Mouse (Mus musculus): ENCODE data around the gene Thsd7b. TPM values are rescaled to one million over a fixed set of nuclear protein-coding genes. Genes with fewer than 3 reads are reported as not detected.
"Not testable (repeated sequence)": the region's sequence is repeated elsewhere in the genome, so short reads cannot be mapped to it uniquely, and the experiment has no call there.

Gene Thsd7b
- total RNA-seq, 1 experiment, result 0.18 TPM

- TF ChIP-seq MAFK (IDR thresholded peaks at IDR 0.05; ENCODE audit: insufficient read depth, low read depth, low read length) (no peak), ZC3H11A (IDR thresholded peaks at IDR 0.05; ENCODE audit: borderline replicate concordance, low read depth, low read length) (no peak; the same call in 1 of the 2 replicates), ZNF384 (IDR thresholded peaks at IDR 0.05; ENCODE audit: low read depth, low read length) (no peak), HCFC1 (IDR thresholded peaks at IDR 0.05; ENCODE audit: borderline replicate concordance, insufficient read depth, low read length) (no peak), CHD2 (IDR thresholded peaks at IDR 0.05; ENCODE audit: low read depth, low read length) (no peak)
- no peak overlapping the region for H3K4me3 ChIP-seq (ENCODE audit: insufficient read depth in 1 of 2, low read depth in 1 of 2, low read length in 2 of 2, poor library complexity in 1 of 2, severe bottlenecking in 1 of 2)
- H3K36me3 ChIP-seq (ENCODE audit: control insufficient read depth, insufficient read depth, low read length, poor library complexity, severe bottlenecking), result no peaks in the 10 kb centered on the region
- H3K27ac ChIP-seq (ENCODE audit: insufficient read depth, low read depth, low read length, poor library complexity, severe bottlenecking), result no peak overlapping the region
- DNase-seq (ENCODE audit: low read depth, low spot score), result peak; percentile 29
- no peak overlapping the region for H3K9ac ChIP-seq (ENCODE audit: insufficient read depth, low read depth, low read length, poor library complexity, severe bottlenecking)
- H3K4me1 ChIP-seq (ENCODE audit: control insufficient read depth in 2 of 2, insufficient read depth in 2 of 2, low read length in 2 of 2, poor library complexity in 1 of 2), result no peaks in the 10 kb centered on the region
- in situ Hi-C loops (cut with MboI; ENCODE audit: low sequenced_read_pairs in 2 of 2, unreplicated experiment in 2 of 2), result no loop called here
- H3K9me3 ChIP-seq (ENCODE audit: control insufficient read depth, insufficient read depth, low read depth, low read length), result no peaks in the 10 kb centered on the region
Measured at GRCm38 (mm10) chr1:130192190-130193028, 919.3 kb downstream of the Thsd7b start.

DNA sequence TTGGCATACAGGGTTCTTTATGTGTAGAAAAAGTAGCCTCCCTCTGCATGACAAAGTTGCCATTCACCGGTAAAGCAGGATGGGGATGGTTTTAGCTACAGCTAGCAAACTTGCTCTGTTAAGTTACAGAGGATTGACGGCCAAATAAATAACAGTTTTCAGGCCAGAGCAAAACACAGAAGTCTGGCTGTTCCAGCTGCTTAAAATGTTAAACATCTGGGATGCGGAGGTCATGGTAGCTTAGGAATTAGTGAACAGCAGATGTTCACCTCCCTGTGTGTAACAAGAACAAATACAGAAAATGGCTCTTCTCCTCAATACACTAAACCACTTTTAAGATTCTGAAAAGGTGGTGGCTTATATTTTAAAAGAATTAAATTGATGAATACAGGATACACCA lies 944.3 kb downstream of the Thsd7b start:
- H3K36me3 ChIP-seq (ENCODE audit: control insufficient read depth, insufficient read depth, low read length, poor library complexity, severe bottlenecking), result no peaks in the 10 kb centered on the region
- no peak overlapping the region for H3K4me3 ChIP-seq (ENCODE audit: insufficient read depth in 1 of 2, low read depth in 1 of 2, low read length in 2 of 2, poor library complexity in 1 of 2, severe bottlenecking in 1 of 2)
- DNase-seq (ENCODE audit: low read depth, low spot score), result no peak
- H3K4me1 ChIP-seq (ENCODE audit: control insufficient read depth in 2 of 2, insufficient read depth in 2 of 2, low read length in 2 of 2, poor library complexity in 1 of 2), result no peaks in the 10 kb centered on the region
- H3K9ac ChIP-seq (ENCODE audit: insufficient read depth, low read depth, low read length, poor library complexity, severe bottlenecking), result no peak overlapping the region
- H3K9me3 ChIP-seq (ENCODE audit: control insufficient read depth, insufficient read depth, low read depth, low read length), result no peaks in the 10 kb centered on the region
- in situ Hi-C loops (cut with MboI; ENCODE audit: low sequenced_read_pairs in 2 of 2, unreplicated experiment in 2 of 2), result no loop called here
- H3K27ac ChIP-seq (ENCODE audit: insufficient read depth, low read depth, low read length, poor library complexity, severe bottlenecking), result no peak overlapping the region
- TF ChIP-seq ZC3H11A (IDR thresholded peaks at IDR 0.05; ENCODE audit: borderline replicate concordance, low read depth, low read length) (no peak), ZNF384 (IDR thresholded peaks at IDR 0.05; ENCODE audit: low read depth, low read length) (no peak), HCFC1 (IDR thresholded peaks at IDR 0.05; ENCODE audit: borderline replicate concordance, insufficient read depth, low read length) (no peak), CHD2 (IDR thresholded peaks at IDR 0.05; ENCODE audit: low read depth, low read length) (no peak), MAFK (IDR thresholded peaks at IDR 0.05; ENCODE audit: insufficient read depth, low read depth, low read length) (no peak)

DNA sequence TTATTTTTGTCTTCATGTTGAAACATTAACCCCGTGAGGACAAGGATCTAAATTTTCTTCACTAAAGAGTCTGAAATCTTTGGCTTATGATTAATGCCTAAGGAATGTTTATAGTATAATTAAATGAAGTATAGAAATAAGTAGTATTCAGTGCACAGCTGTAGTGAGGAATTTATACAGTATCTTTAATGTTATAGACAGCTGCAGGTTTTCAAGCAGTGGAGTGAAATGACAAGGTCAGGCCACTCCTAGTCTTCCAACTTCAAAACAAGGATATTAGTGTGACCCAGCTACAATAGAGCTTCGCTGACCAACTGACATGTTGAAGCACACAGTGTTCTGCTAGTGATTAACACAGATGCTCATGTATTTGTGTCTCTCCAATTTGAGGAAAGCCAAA lies 949.8 kb downstream of the Thsd7b start:
- Histone ChIP-seq H3K27ac (ENCODE audit: insufficient read depth, low read depth, low read length, poor library complexity, severe bottlenecking) (no peak overlapping the region), H3K4me1 (ENCODE audit: control insufficient read depth in 2 of 2, insufficient read depth in 2 of 2, low read length in 2 of 2, poor library complexity in 1 of 2) (no peaks in the 10 kb centered on the region), H3K4me3 (ENCODE audit: insufficient read depth in 1 of 2, low read depth in 1 of 2, low read length in 2 of 2, poor library complexity in 1 of 2, severe bottlenecking in 1 of 2) (no peak overlapping the region), H3K9me3 (ENCODE audit: control insufficient read depth, insufficient read depth, low read depth, low read length) (no peaks in the 10 kb centered on the region), H3K36me3 (ENCODE audit: control insufficient read depth, insufficient read depth, low read length, poor library complexity, severe bottlenecking) (no peaks in the 10 kb centered on the region), H3K9ac (ENCODE audit: insufficient read depth, low read depth, low read length, poor library complexity, severe bottlenecking) (no peak overlapping the region)
- no peak for TF ChIP-seq MAFK (IDR thresholded peaks at IDR 0.05; ENCODE audit: insufficient read depth, low read depth, low read length)
- in situ Hi-C loops (cut with MboI; ENCODE audit: low sequenced_read_pairs in 2 of 2, unreplicated experiment in 2 of 2), result no loop called here
- DNase-seq (ENCODE audit: low read depth, low spot score), result no peak

DNA sequence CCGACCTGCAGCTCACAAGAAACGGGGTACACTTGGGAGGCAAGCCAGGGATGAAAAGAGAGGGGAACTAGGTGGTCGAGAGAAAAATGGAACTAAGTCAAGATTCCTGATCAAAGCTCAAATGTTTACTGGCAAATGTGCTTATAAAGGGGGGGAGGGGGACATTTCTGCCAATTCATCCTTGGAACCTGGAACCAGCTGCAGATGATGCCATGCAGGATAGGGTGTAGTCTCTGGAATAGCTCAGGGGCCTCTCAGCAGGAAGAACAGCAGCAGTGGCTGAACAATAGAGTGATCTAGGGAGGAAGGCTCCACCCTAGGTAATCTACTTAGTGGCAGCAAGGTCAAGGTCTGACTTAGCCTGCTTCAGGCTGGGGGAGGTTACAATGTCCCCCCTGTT lies 972.5 kb downstream of the Thsd7b start:
- Histone ChIP-seq H3K4me3 (ENCODE audit: insufficient read depth in 1 of 2, low read depth in 1 of 2, low read length in 2 of 2, poor library complexity in 1 of 2, severe bottlenecking in 1 of 2) (no peak overlapping the region), H3K36me3 (ENCODE audit: control insufficient read depth, insufficient read depth, low read length, poor library complexity, severe bottlenecking) (no peaks in the 10 kb centered on the region), H3K27ac (ENCODE audit: insufficient read depth, low read depth, low read length, poor library complexity, severe bottlenecking) (peak overlapping the region; percentile 69; the same call in 1 of the 2 replicates), H3K9ac (ENCODE audit: insufficient read depth, low read depth, low read length, poor library complexity, severe bottlenecking) (no peak overlapping the region), H3K9me3 (ENCODE audit: control insufficient read depth, insufficient read depth, low read depth, low read length) (no peaks in the 10 kb centered on the region), H3K4me1 (ENCODE audit: control insufficient read depth in 2 of 2, insufficient read depth in 2 of 2, low read length in 2 of 2, poor library complexity in 1 of 2) (no peaks in the 10 kb centered on the region)
- TF ChIP-seq ZC3H11A (IDR thresholded peaks at IDR 0.05; ENCODE audit: borderline replicate concordance, low read depth, low read length) (no peak), CHD2 (IDR thresholded peaks at IDR 0.05; ENCODE audit: low read depth, low read length) (no peak), HCFC1 (IDR thresholded peaks at IDR 0.05; ENCODE audit: borderline replicate concordance, insufficient read depth, low read length) (no peak), MAFK (IDR thresholded peaks at IDR 0.05; ENCODE audit: insufficient read depth, low read depth, low read length) (peak; percentile 56), ZNF384 (IDR thresholded peaks at IDR 0.05; ENCODE audit: low read depth, low read length) (no peak)
- peak; percentile 26 for DNase-seq (ENCODE audit: low read depth, low spot score)
- in situ Hi-C loops (cut with MboI; ENCODE audit: low sequenced_read_pairs in 2 of 2, unreplicated experiment in 2 of 2), result no loop called here

GRCm38 (mm10) chr1:130246264-130246663 lies 973.2 kb downstream of the Thsd7b start:
- H3K4me1 ChIP-seq (ENCODE audit: control insufficient read depth in 2 of 2, insufficient read depth in 2 of 2, low read length in 2 of 2, poor library complexity in 1 of 2); in situ Hi-C loops (cut with MboI; ENCODE audit: low sequenced_read_pairs in 2 of 2, unreplicated experiment in 2 of 2); H3K36me3 ChIP-seq (ENCODE audit: control insufficient read depth, insufficient read depth, low read length, poor library complexity, severe bottlenecking); DNase-seq (ENCODE audit: low read depth, low spot score); H3K9me3 ChIP-seq (ENCODE audit: control insufficient read depth, insufficient read depth, low read depth, low read length); H3K9ac ChIP-seq (ENCODE audit: insufficient read depth, low read depth, low read length, poor library complexity, severe bottlenecking); H3K4me3 ChIP-seq (ENCODE audit: insufficient read depth in 1 of 2, low read depth in 1 of 2, low read length in 2 of 2, poor library complexity in 1 of 2, severe bottlenecking in 1 of 2): not testable (repeated sequence)
- H3K27ac ChIP-seq (ENCODE audit: insufficient read depth, low read depth, low read length, poor library complexity, severe bottlenecking), result peak overlapping the region; percentile 69

- DNase-seq (ENCODE audit: low read depth, low spot score); H3K4me1 ChIP-seq (ENCODE audit: control insufficient read depth in 2 of 2, insufficient read depth in 2 of 2, low read length in 2 of 2, poor library complexity in 1 of 2); H3K27ac ChIP-seq (ENCODE audit: insufficient read depth, low read depth, low read length, poor library complexity, severe bottlenecking); in situ Hi-C loops (cut with MboI; ENCODE audit: low sequenced_read_pairs in 2 of 2, unreplicated experiment in 2 of 2); H3K9me3 ChIP-seq (ENCODE audit: control insufficient read depth, insufficient read depth, low read depth, low read length); H3K4me3 ChIP-seq (ENCODE audit: insufficient read depth in 1 of 2, low read depth in 1 of 2, low read length in 2 of 2, poor library complexity in 1 of 2, severe bottlenecking in 1 of 2); H3K9ac ChIP-seq (ENCODE audit: insufficient read depth, low read depth, low read length, poor library complexity, severe bottlenecking); H3K36me3 ChIP-seq (ENCODE audit: control insufficient read depth, insufficient read depth, low read length, poor library complexity, severe bottlenecking): not testable (repeated sequence)
Measured at GRCm38 (mm10) chr1:130246930-130247329, 973.8 kb downstream of the Thsd7b start.

Data from ES-E14 (cell line).